Mouse (Mus musculus): ENCODE measurements around the gene Ifit1bl2.
"Not testable (repeated sequence)": the region's sequence is repeated elsewhere in the genome, so short reads cannot be mapped to it uniquely, and the experiment has no call there.

Ifit1bl2 gene

DNA sequence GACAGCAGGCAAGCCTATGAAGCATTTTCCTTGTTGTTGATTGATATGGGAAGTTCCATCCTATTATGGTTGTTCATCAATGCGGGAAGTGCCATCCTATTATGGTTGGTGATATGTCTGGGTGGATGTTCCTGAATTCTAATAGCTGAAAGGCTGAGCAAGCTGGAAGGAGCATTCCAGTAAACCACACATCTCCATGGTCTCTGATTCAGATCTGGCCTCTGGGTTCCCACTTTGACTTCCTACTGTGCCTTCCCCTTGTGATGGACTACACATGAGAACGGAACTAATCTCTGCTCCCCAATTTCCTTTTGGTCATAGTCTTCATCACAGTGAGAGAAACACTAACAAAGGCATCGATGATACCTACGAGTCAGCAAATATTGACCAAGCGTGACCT, 19.7 kb downstream of the Ifit1bl2 start:
- in situ Hi-C loops (cut with MboI, MseI): loop anchor here in 1 of 2 experiments (5.0 kb wide), 1 partner anchor 79 kb away; no protein-coding TSS in a partner anchor

DNA sequence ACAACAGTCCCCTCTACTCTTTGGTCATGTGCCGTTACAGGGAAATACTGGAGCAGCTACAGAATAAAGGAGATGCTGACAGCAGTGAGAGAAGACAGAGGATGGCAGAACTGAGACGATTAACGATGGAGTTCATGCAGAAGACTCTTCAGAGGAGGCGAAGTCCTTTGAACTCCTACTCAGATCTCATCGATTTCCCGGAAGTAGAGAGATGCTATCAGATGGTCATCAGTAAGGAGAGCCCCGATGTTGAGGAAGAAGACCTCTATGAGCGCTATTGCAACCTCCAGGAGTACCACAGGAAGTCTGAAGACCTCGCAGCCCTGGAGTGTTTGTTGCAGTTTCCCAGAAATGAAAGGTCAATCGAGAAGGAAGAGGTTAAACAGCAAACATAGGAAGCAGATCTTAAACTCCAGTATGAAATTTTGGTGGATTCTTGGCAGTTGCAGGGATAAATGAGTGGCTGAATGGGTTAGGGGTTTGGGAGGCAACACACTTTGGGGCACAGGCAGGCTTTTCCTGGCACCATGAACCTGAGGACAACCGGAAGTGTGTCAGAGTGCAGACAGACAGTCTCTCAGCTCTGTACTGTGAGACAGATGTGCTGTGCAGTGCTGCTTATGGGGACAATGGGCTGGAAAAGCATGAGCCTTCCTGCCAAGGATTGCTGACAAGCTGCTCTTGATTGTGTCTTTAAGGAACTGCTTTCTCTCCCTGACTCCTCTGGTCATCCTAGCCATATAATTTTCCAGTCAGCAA, 28.1 kb downstream of the Ifit1bl2 start:
- in situ Hi-C loops (cut with MboI, MseI): not testable (repeated sequence)

DNA sequence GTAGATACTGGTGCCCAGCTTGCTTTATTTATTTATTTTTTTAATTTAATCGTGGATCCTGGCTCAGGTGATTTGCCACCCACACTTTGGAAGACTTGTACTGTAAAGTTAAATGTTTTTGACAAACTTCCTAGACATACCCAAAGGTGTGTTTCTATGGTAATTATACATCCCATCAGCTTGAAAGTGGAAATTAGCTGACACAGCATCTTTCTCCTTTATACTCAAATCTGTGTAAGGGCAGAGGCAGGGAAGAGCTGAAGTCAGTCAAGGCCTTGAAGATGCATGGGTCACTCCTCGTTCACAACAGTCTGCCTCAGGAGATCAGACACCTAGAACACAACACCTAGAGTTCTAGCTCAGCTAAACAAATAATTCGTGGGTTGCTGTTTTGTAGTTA, 30.4 kb downstream of the Ifit1bl2 start:
- in situ Hi-C loops (cut with MboI, MseI): not testable (repeated sequence)

DNA sequence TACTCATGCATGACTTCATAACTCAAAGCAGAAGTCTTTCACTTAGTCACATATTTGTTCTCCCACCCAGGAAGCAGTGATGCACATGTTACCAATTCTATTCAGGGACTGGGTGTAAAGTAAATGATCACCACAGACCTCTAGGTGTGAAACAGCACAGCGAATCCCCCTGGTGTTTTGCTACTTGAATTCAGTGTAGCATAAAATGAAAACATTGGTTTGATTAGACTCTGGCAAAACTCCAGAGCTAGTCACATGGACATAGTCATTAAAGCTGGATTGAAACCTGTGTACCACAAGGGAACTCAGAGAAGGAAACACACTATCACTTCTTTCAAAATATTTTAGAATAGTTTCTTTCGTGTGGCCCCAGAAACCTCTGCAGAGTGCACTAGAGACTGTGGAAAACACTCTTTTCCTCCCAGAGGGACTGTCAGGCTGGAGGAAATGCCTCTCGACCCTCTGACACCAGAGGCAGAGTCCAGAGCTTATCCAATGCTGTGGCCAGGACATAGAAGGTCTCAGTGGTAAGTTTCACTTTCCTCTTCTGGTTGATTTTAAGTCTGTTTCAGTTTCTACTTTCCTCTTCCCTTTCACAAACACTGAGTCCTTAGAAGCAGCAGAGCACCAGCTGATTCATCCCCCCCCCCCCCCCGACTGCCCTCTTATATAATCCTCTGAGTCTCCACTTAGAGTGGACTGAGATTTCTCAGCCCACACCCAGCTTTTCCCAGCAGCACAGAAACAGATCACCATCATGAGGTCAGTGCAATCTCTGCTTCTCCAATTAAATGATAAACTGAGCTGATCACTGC, 33.1 kb downstream of the Ifit1bl2 start, which contains the start of gene Ifit3b:
Gene Ifit3b, plus strand, starts transcription at position 734 of the 815 bp plus-strand sequence.
- in situ Hi-C loops (cut with MboI, MseI): not testable (repeated sequence)

DNA sequence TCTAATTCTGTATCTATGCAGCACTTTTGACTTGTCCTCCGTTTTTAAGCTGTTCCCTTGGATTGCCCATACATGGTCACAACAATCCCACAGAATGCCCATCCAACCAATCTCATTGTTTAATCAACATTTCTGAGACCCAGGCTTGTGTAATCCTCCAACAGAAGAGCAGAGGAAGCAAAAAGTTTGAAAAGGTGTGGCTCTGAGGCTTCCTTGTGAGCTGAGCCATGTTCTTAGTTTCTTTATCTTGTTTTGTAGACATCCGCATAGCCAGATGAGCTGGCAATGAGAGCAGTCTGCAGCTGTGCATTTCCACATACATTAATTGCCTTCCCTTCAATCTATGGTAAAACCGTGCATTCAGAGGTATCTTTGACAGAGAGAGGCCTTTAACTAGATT, 35.1 kb downstream of the Ifit1bl2 start:
- in situ Hi-C loops (cut with MboI, MseI): no loop called here

DNA sequence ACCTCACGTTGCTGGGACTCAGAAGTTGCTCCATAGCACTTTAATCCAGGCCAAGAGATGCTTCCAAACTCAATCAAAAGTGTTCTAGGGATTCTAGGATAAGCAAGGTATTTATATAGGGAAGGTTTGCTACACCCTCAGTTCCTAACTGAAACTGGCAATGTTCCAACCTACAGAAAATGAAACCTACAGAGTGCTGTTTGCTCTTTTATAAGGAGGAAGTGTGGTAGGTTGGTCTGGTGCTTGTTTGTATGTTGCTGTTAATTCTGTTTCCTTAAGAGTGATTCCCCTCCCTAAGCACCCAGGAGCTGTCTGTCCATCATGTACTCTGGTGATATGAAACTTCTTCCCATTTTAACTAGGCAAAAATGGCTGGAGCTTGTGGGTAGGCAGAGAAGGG, 38.7 kb downstream of the Ifit1bl2 start, which contains the start of gene Ifit1bl1:
Gene Ifit1bl1, minus strand, starts transcription at position 69 of the 400 bp plus-strand sequence.
- in situ Hi-C loops (cut with MboI, MseI): not testable (repeated sequence)

DNA sequence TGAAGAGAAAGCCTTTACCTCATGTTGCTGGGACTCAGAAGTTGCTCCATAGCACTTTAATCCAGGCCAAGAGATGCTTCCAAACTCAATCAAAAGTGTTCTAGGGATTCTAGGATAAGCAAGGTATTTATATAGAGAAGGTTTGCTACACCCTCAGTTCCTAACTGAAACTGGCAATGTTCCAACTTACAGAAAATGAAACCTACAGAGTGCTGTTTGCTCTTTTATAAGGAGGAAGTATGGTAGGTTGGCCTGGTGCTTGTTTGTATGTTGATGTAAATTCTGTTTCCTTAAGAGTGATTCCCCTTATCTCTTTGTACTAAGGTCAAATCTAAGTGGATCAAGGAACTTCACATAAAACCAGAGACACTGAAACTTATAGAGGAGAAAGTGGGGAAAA, 41.3 kb downstream of the Ifit1bl2 start:
- in situ Hi-C loops (cut with MboI, MseI): not testable (repeated sequence)

DNA sequence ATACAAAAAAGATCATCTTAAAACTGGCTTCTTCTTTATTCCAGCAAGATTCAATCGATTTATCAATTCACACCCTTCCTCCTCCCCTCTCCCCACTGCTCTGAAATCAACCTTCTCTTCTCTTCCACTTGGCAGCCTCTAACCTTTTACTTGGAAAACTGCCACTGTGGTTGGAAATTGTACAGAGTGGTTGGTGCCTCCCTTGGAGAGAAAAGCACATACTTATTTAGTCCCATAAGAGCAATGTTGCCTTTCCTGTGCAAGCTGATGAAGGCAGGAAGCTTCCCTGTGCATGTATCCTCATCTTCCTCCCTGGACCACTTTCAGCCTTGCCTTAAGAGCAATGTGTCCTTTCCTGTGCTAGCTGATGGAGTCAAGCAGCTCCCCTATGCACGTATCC, 42.2 kb downstream of the Ifit1bl2 start:
- in situ Hi-C loops (cut with MboI, MseI): no loop called here

DNA sequence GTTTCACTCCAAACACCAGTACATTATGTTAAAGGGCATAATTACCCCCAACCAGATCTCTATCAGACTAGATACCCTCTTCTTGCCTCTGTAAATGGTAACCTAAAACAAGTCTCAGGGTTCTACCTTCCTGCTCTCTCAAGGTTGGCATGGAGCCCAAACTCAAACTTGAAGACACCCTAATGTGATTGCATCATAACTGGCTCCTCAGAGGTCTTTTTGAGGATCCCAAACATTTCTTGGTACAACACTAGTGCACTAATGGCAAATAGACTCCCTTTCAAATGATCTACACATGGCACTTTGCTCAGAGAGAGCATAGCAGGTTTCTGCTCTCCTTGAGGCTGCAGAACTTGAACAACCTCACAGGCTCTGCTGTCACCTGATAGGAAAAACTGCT, 43.7 kb downstream of the Ifit1bl2 start:
- in situ Hi-C loops (cut with MboI, MseI): no loop called here

DNA sequence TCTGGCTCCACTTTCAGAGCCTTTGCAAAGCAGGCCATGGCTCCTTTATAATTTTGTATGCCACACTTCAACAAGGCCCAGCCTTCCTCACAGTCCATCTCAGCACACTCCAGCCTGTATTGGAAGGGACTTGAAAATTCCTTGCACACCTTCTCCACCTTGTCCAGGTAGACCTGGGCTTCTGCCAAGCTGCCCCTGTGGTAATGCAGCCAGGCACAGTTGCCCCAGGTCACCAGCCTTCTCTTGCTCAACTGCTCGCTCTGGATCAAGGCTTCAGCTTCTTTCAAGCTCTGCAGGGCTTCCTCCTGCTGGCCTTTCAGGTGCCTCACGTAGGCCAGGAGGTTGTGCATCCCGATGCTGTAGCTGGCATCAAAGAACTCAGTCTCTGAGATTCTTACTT, 46.0 kb downstream of the Ifit1bl2 start:
- in situ Hi-C loops (cut with MboI, MseI): not testable (repeated sequence)

DNA sequence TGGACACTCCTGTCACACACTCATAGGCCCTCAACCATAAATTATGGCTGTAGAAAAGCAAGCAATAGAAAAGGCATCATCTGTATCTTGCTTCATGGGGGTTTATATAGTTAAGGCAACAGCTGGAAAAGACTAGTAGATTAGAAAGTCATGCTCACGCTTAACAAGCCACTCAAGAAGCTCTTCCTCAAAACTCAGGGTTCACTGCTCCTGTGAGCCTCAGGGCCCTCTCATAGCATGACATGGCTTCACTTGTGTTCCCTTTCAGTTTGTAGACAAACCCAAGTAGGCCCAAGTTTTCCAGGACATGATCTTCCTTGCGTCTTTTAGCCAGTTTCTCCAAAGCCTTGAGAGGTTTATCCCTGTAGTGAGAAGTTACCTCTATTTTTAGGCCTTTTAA, 47.1 kb downstream of the Ifit1bl2 start:
- in situ Hi-C loops (cut with MboI, MseI): no loop called here

DNA sequence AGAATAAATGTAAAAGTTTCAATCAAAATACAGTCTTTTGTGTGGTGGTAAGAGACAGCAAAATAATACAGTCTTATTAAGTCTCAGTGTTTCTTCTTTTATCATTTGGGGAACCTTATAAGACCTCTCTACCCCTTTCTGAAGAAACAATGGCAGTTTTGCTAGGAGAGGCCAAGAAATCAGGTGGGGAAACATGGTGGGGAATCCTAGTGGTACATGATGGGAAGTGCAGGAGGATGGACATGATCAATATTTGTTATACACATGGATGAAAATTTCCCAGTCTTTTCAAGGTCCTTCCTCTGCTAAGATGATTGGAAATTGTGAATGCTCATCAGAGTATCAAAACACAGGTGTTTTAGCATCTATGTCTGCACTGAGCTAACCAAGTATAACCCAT, 51.6 kb downstream of the Ifit1bl2 start:
- in situ Hi-C loops (cut with MboI, MseI): no loop called here

DNA sequence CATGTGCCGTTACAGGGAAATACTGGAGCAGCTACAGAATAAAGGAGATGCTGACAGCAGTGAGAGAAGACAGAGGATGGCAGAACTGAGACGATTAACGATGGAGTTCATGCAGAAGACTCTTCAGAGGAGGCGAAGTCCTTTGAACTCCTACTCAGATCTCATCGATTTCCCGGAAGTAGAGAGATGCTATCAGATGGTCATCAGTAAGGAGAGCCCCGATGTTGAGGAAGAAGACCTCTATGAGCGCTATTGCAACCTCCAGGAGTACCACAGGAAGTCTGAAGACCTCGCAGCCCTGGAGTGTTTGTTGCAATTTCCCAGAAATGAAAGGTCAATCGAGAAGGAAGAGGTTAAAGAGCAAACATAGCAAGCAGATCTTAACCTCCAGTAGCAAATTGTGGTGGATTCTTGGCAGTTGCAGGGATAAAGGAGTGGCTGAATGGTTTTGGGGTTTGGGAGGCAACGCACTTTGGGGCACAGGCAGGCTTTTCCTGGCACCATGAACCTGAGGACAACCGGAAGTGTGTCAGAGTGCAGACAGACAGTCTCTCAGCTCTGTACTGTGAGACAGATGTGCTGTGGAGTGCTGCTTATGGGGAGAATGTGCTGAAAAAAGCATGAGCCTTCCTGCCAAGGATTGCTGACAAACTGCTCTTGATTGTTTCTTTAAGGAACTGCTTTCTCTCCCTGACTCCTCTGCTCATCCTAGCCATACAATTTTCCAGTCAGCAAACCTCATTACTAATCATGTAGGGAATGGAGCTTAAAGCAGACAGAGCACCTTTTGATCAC, 52.4 kb downstream of the Ifit1bl2 start:
- in situ Hi-C loops (cut with MboI, MseI): not testable (repeated sequence)

DNA sequence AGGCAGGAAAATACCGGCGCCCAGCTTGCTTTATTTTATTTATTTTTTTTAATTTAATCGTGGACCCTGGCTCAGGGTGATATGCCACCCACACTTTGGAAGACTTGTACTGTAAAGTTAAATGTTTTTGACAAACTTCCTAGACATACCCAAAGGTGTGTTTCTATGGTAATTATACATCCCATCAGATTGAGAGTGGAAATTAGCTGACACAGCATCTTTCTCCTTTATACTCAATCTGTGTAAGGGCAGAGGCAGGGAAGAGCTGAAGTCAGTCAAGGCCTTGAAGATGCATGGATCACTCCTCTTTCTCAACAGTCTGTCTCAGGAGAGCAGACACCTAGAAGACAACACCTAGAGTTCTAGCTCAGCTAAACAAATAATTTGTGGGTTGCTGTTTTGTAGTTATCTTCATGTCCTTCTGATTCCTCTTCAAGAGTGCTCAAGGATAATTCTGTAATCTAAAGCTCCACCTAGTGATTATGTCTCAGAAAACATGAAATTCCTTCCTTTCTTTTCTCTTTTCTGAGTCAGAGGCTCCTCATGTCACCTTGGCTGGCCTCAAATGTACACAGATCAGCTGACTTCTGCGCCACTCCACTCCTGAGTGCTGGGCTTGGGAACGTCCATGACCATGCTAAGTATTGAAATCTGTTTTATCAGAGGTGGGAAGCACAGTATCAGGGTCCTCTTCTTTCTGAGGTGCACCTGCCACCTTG, 54.6 kb downstream of the Ifit1bl2 start:
- in situ Hi-C loops (cut with MboI, MseI): not testable (repeated sequence)

DNA sequence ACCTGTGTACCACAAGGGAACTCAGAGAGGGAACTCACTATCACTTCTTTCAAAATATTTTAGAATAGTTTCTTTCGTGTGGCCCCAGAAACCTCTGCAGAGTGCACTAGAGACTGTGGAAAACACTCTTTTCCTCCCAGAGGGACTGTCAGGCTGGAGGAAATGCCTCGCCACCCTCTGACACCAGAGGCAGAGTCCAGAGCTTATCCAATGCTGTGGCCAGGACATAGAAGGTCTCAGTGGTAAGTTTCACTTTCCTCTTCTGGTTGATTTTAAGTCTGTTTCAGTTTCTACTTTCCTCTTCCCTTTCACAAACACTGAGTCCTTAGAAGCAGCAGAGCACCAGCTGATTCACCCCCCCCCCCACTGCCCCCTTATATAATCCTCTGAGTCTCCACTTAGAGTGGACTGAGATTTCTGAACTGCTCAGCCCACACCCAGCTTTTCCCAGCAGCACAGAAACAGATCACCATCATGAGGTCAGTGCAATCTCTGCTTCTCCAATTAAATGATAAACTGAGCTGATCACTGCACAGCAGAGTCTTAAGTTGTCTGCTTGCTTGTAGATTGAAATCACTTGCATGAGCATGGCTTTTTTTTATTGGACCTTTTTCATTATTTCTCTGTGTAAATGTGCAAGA, 57.3 kb downstream of the Ifit1bl2 start, which contains the start of gene Ifit3:
Gene Ifit3, plus strand, starts transcription at position 406 of the 641 bp plus-strand sequence.
- in situ Hi-C loops (cut with MboI, MseI): not testable (repeated sequence)

DNA sequence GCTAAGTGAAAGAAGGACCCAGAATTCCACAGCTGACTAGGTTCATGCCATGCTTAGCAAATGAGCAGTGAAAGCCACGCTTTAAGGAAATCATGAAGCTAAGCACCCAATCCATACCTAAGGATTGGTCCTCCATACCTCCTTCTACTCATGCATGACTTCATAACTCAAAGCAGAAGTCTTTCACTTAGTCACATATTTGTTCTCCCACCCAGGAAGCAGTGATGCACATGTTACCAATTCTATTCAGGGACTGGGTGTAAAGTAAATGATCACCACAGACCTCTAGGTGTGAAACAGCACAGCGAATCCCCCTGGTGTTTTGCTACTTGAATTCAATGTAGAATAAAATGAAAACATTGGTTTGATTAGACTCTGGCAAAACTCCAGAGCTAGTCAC, 57.8 kb downstream of the Ifit1bl2 start:
- in situ Hi-C loops (cut with MboI, MseI): not testable (repeated sequence)

DNA sequence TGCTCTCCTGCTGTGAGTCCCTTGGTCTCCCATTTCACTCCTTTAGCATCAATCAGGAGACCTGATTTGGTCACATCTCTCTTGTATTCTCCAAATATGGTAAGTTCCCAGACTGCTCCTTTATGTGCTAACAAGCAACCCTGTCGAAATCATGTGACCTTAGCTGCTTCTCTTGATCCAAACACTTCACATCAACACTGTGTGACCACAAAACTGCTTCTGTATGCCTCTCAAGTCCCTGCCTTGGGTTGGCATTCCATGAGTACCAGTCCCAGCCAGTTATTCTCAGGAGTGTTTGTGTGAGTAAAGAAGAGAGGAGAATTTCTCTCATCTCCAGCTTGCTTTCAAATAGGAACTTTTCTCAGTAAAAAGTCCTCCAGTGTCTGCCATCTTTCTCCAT, 63.4 kb downstream of the Ifit1bl2 start:
- in situ Hi-C loops (cut with MboI, MseI): no loop called here

DNA sequence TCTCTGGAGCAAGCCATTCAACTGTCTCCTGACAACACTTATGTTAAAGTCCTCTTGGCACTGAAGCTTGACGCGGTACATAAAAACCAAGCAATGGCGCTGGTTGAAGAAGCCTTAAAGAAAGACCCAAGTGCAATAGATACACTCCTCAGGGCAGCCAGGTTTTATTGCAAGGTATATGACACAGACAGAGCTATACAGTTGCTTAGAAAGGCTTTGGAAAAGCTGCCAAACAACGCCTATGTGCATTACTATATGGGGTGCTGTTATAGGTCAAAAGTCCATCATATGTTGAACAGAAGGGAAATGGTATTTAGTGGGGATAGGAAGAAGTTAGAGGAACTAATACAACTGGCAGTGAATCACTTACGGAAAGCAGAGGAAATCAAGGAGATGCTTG, 66.9 kb downstream of the Ifit1bl2 start:
- in situ Hi-C loops (cut with MboI, MseI): no loop called here

DNA sequence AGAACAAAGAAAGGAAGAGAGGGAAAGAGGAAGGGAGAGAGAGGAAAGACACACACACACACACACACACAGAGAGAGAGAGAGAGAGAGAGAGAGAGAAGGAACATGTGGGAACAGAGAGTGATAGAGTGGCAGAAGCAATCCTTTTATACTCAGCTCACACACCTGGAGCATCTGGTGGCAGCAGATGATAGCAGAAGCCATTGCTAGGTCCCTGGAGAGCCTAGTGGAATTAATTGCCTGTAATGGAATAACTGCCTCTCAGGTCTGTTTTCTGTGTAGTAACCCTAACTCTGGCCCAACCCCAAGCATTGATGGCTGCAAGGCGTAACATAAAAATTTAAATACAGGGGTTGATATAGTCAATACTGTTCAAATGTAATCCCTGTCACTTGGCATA, 69.5 kb downstream of the Ifit1bl2 start:
- in situ Hi-C loops (cut with MboI, MseI): no loop called here

DNA sequence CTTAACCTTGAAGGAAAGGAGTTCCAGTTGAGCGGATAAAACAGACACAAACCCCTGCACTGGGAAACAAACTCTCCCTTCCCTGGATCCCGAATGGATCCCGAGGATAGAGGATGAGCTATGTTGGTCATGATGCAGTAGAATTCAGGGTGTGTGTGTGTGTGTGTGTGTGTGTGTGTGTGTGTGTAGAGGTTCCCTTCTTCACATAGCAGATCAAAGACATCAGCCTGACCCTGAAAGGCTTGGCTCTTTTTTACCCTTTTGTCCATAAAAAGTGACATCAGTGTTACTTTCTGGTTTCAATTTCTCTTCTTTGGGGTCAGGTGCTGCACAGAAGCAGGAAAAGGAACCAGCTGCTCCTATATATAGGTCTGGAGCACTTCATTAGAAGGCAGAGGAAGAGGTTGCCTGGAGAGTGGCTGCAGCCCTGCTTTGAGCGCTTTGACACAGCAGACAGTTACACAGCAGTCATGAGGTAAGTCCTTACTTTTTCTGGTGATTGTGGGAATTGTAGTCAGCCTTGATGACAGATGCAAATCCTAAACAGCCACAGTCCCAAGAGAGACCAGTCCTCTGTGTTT, 70.6 kb downstream of the Ifit1bl2 start:
- in situ Hi-C loops (cut with MboI, MseI): loop anchor here in 1 of 2 experiments (10.0 kb wide), 1 partner anchor 65 kb away; no protein-coding TSS in a partner anchor
